Mouse (Mus musculus) heart, postnatal 0 days (tissue): ENCODE measurements at regions not wholly inside any gene's neighbourhood (a gene's known extent, or its start where the extent isn't known, plus 50 kb on each side); places are given as distances from the start of the nearest gene placed in this dataset.

Experiments used
- ATAC-seq: fragments of 200-750 bp; cut with Nextera tagmentation; 2 replicates; pipeline ENCODE4 v1.8.0; 2017; ENCODE audit warnings: low read depth, moderate number of reproducible peaks, moderate library complexity; ENCODE audit not compliant: insufficient read depth
- DNase-seq: peaks from one replicate; pipeline ENCODE4 v3.0.0-alpha.2; 2016; ENCODE audit warnings: low spot score
- H3K27ac ChIP-seq: fragments of 300-500 bp; sonication (generic); 2 replicates; pipeline ENCODE4 v1.5.1; 2014; ENCODE audit warnings: low read depth, mild to moderate bottlenecking
- H3K27me3 ChIP-seq: fragments of 300-500 bp; sonication (generic); 2 replicates; pipeline ENCODE4 v1.6.1; 2014; ENCODE audit warnings: low read length, mixed read lengths; ENCODE audit not compliant: control insufficient read depth, insufficient read depth
- H3K36me3 ChIP-seq: fragments of 300-500 bp; sonication (generic); replicated peaks from 2 replicates; pipeline ENCODE4 v1.6.1; 2014; ENCODE audit warnings: low read length, mixed read lengths; ENCODE audit not compliant: control insufficient read depth, insufficient read depth
- H3K4me1 ChIP-seq: fragments of 300-500 bp; sonication (generic); 2 replicates; pipeline ENCODE4 v1.6.1; 2014; ENCODE audit warnings: antibody characterized with exemption; ENCODE audit not compliant: control insufficient read depth, insufficient read depth
- H3K4me2 ChIP-seq: fragments of 300-500 bp; sonication (generic); 2 replicates; pipeline ENCODE4 v1.6.1; 2014; ENCODE audit warnings: low read depth, mild to moderate bottlenecking, low read length, moderate library complexity
- H3K4me3 ChIP-seq: fragments of 300-500 bp; sonication (generic); 2 replicates; pipeline ENCODE4 v1.5.1; 2014; ENCODE audit warnings: low read depth, low read length
- H3K9ac ChIP-seq: fragments of 300-500 bp; sonication (generic); replicated peaks from 2 replicates; pipeline ENCODE4 v1.6.1; 2014; ENCODE audit warnings: low read depth, low read length, mixed read lengths
- H3K9me3 ChIP-seq: fragments of 300-500 bp; sonication (generic); replicated peaks from 2 replicates; pipeline ENCODE4 v1.6.1; 2016; ENCODE audit warnings: low read length; ENCODE audit not compliant: control insufficient read depth
- CTCF ChIP-seq: IDR thresholded peaks from 2 replicates; pipeline ENCODE4 v1.5.1; 2016; ENCODE audit warnings: antibody characterized with exemption, control low read depth, low read depth
- EP300 ChIP-seq: IDR thresholded peaks from 2 replicates; pipeline ENCODE4 v1.6.1; 2016; ENCODE audit warnings: antibody characterized with exemption, low read depth
- WGBS: fragments of 180-500 bp; shearing (Covaris S2); extraction: QIAGEN DNeasy Blood & Tissue Kit; methylation state at CpG from one replicate; pipeline ENCODE4 v1.1.7; 2014; 5-methylcytosine and 5-hydroxymethylcytosine counted together

DNA sequence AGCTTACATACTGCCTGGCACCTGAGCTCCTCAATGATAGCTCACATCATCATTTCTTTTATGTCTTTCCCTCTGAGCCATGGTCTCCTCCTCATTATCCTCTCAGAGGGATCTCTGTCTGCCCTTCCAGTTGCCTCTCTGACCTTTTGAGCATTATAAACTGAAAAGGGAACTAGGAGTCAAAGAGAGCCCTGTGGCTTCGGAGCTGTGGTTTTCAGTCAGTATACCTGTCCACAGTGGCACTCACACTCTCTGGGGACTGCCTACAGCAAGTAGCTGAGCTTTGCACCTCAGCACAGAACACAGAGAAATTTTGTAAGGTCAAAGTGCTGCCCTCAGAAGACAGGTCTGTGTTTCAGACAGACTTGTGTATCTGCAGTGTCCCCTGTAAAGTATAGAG is 538.7 kb downstream of the Ebf1 start:
- ATAC-seq: no peak
- Histone ChIP-seq H3K9ac (no peak overlapping the region), H3K27ac (no peak overlapping the region), H3K9me3 (no peaks in the 10 kb centered on the region), H3K27me3 (no peaks in the 10 kb centered on the region), H3K4me3 (no peak overlapping the region), H3K4me1 (no peaks in the 10 kb centered on the region), H3K4me2 (no peak overlapping the region), H3K36me3 (no peaks in the 10 kb centered on the region)
- TF ChIP-seq CTCF (no peak), EP300 (no peak)
- DNase-seq: no peak
- 76% methylated on average over 1 of the region's 1 CpGs for WGBS

GRCm38 (mm10) chr11:45158282-45158681 is 541.2 kb downstream of the Ebf1 start:
- WGBS: 40% methylated on average over 2 of the region's 2 CpGs
- no peak for ATAC-seq
- TF ChIP-seq EP300 (no peak), CTCF (no peak)

GRCm38 (mm10) chr11:45160871-45161270 is 543.8 kb downstream of the Ebf1 start:
- ATAC-seq (no peak), DNase-seq (no peak)
- Histone ChIP-seq H3K36me3 (no peaks in the 10 kb centered on the region), H3K4me1 (no peaks in the 10 kb centered on the region), H3K9me3 (no peaks in the 10 kb centered on the region), H3K27me3 (no peaks in the 10 kb centered on the region), H3K27ac (no peak overlapping the region), H3K9ac (no peak overlapping the region), H3K4me3 (no peak overlapping the region), H3K4me2 (no peak overlapping the region)
- TF ChIP-seq CTCF (no peak), EP300 (no peak)
- WGBS: 76% methylated on average over 8 of the region's 8 CpGs

More at GRCm38 (mm10) chr11:45158282-45158681, 541.2 kb downstream of the Ebf1 start:
- H3K36me3 ChIP-seq: no peaks in the 10 kb centered on the region
- no peaks in the 10 kb centered on the region for H3K27me3 ChIP-seq
- no peak overlapping the region for H3K4me3 ChIP-seq
- no peaks in the 10 kb centered on the region for H3K9me3 ChIP-seq
- H3K9ac ChIP-seq: no peak overlapping the region
- H3K4me1 ChIP-seq: no peaks in the 10 kb centered on the region
- no peak overlapping the region for H3K4me2 ChIP-seq
- DNase-seq: no peak
- no peak overlapping the region for H3K27ac ChIP-seq

- 85% methylated on average over 2 of the region's 2 CpGs for WGBS
- Histone ChIP-seq H3K27ac (no peak overlapping the region), H3K4me3 (no peak overlapping the region), H3K27me3 (no peaks in the 10 kb centered on the region), H3K4me1 (no peaks in the 10 kb centered on the region), H3K9ac (no peak overlapping the region), H3K9me3 (no peaks in the 10 kb centered on the region), H3K36me3 (no peaks in the 10 kb centered on the region), H3K4me2 (no peak overlapping the region)
- ATAC-seq (no peak), DNase-seq (no peak)
- TF ChIP-seq EP300 (no peak), CTCF (no peak; the same call in 1 of the 2 replicates)
These were observed 556.4 kb downstream of the Ebf1 start for GRCm38 (mm10) chr11:45173546-45173945.

- 74% methylated on average over 2 of the region's 2 CpGs for WGBS
- H3K9ac ChIP-seq: no peak overlapping the region
- no peaks in the 10 kb centered on the region for H3K9me3 ChIP-seq
- DNase-seq (no peak), ATAC-seq (no peak)
- no peak overlapping the region for H3K4me3 ChIP-seq
- TF ChIP-seq EP300: no peak
- TF ChIP-seq CTCF: no peak
- no peak overlapping the region for H3K4me2 ChIP-seq
- H3K4me1 ChIP-seq: no peaks in the 10 kb centered on the region
- H3K27ac ChIP-seq: no peak overlapping the region
- H3K36me3 ChIP-seq: no peaks in the 10 kb centered on the region
- H3K27me3 ChIP-seq: no peaks in the 10 kb centered on the region
These were observed 557.0 kb downstream of the Ebf1 start for GRCm38 (mm10) chr11:45174071-45174470.
